Mouse (Mus musculus) liver, embryonic 18 days (tissue): ENCODE measurements around the gene Gimap1. TPM values are rescaled to one million over a fixed set of nuclear protein-coding genes. Genes with fewer than 3 reads are reported as not detected.

Experiments
- polyA plus RNA-seq: library from polyadenylated mRNA; depleted of rRNA; stranded (reverse); fragments of >200 nt; gene quantifications from 2 replicates; pipeline ENCODE4 v1.2.3, GENCODE M21; 2012; rRNA removed

The Gimap1 gene
- 2.8 and 3.0 TPM in 2 replicates for polyA plus RNA-seq

GRCm38 (mm10) chr6:48738961-48739779, at the start of gene Gimap1:
TSS of gene Gimap1 (plus strand) at chr6:48739054.

DNA sequence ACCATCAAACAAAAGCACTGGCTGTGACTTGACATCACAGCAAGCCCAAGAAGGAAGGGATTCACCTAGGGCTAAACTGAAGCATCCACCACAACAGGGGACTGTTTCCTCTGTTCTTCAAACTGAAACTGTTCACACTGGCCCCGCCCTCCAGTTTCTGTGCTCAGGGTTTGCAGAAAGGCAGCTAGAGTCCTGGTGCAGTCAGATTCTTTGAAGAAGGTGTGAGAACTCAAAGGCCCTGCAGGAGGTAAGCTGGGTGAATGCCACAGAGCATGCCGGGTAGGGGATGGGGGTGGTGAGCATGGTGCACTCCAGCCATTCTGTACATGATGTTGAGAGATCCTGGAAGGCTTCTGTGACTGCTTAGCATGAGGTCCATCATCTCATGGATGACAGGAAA, 20.4 kb upstream of the Gimap1 start, which contains the start of the genes Gm28053 and Gimap7:
Gene Gm28053, plus strand, starts transcription at position 153 of the 400 bp plus-strand sequence.
Gene Gimap7, plus strand, starts transcription at position 167 of the 400 bp plus-strand sequence.

DNA sequence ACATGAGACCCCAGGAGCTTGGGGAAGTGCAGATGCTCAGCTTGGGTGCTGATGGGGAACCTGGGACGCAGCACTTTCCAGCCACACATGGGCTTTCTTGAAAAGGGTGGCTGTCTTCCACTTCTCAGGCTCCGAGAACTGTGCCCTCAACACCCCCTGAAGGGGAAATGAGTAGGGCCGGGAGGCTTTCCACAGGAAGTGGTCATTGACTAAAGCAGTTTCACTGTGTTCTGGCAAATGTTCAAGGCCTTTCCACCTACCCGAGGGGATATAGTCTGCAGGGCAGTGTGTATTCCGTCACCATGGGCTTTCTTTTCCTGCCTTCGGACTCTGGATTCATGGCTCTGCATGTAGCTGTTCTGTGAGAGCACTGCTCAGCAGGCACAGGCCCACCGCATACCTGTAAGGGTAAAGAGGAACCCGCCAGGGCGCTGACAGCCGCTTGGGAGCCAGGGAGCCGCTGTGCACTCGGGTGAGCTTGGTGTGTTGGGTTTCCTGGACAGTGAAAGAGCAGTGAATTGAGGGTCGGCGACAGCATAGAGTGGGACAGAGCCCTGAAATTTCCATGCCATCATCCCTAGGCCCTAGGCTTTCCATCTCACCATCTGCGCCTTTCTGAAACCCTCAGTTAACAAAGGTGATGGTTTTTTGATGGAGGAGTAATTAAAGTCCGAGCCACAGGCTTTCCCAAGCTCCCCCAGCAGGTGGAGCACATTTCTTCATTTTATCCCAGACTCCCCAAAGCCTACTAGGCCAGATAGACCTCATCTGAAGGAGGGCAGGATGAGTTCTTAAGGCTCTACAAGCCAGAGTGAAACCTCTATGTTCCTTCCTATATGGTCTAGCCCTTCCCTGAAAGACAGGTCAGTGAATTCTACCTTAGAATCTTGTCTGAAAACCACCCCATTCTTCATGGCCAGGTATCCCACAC, 7.4 kb downstream of the Gimap1 start, which contains the start of gene Gimap5:
Gene Gimap5, plus strand, starts transcription at position 239 of the 931 bp plus-strand sequence.

DNA sequence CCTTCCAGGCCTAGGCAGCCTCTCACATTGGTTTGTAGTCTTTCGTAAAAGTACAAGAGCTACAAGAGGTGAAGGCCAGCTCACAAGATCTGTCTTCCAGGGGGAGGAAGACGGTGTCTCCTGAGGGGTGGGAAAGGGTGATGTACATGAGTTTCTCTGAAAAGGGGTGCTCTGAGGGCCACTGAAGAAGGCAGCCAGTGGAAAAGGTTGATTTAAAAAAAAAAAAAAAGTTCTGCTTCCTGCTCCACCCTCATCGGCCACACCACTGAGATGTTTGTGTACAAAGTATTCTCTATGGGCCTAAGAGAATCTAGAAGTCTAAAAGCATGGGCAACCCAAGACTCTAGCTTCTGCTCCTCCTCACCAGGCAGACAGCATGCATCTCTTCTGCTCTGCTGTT, 31.8 kb downstream of the Gimap1 start, which contains the start of gene Gimap3:
Gene Gimap3, minus strand, starts transcription at position 156 of the 400 bp plus-strand sequence.

Other genes starting within 250 kb of the Gimap1 start
- 0.55 and 0.67 TPM in 2 replicates for gene Atp6v0e2, start 201.4 kb upstream of the Gimap1 start, polyA plus RNA-seq
- 3.1 and 4.0 TPM in 2 replicates for gene Lrrc61, start 184.3 kb upstream of the Gimap1 start, polyA plus RNA-seq
- gene Rarres2, start 166.3 kb upstream of the Gimap1 start, polyA plus RNA-seq = 77.7 and 123 TPM in 2 replicates
- gene Gm45021, start 149.4 kb upstream of the Gimap1 start, polyA plus RNA-seq = 0.37 TPM in 1 of 2 replicates, not detected in the other
- 18.1 and 19.4 TPM in 2 replicates for gene Repin1, start 145.2 kb upstream of the Gimap1 start, polyA plus RNA-seq
- gene Gm44965, start 145.1 kb upstream of the Gimap1 start, polyA plus RNA-seq = not detected in 2 replicates
- gene Zfp775, start 137.0 kb upstream of the Gimap1 start, polyA plus RNA-seq = 1.7 and 2.2 TPM in 2 replicates
- gene AI854703, start 112.3 kb upstream of the Gimap1 start, polyA plus RNA-seq = 0.20 and 0.21 TPM in 2 replicates
- 2.7 and 3.0 TPM in 2 replicates for gene Gimap8, start 91.8 kb upstream of the Gimap1 start, polyA plus RNA-seq
- gene Gimap9, start 62.9 kb upstream of the Gimap1 start, polyA plus RNA-seq = 6.6 and 7.7 TPM in 2 replicates
- gene Gimap4, start 54.5 kb upstream of the Gimap1 start, polyA plus RNA-seq = 11.2 and 11.3 TPM in 2 replicates
- gene Gimap6, start 30.8 kb upstream of the Gimap1 start, polyA plus RNA-seq = 8.6 and 9.2 TPM in 2 replicates
- gene Gm28053, start 20.4 kb upstream of the Gimap1 start, polyA plus RNA-seq = 0.65 and 0.77 TPM in 2 replicates
- gene Gimap7, start 20.4 kb upstream of the Gimap1 start, polyA plus RNA-seq = 0.06 and 0.25 TPM in 2 replicates
- gene Gimap5, start 7.1 kb downstream of the Gimap1 start, polyA plus RNA-seq = 3.1 TPM in 2 replicates
- 0.42 and 0.68 TPM in 2 replicates for gene Gimap3, start 31.8 kb downstream of the Gimap1 start, polyA plus RNA-seq
- 58.6 and 68.3 TPM in 2 replicates for gene Tmem176a, start 101.9 kb downstream of the Gimap1 start, polyA plus RNA-seq
- gene Tmem176b, start 102.4 kb downstream of the Gimap1 start, polyA plus RNA-seq = 220 and 232 TPM in 2 replicates
- gene Aoc1, start 133.8 kb downstream of the Gimap1 start, polyA plus RNA-seq = 0.08 and 0.23 TPM in 2 replicates
- not detected in 2 replicates for gene 1600015I10Rik, start 190.8 kb downstream of the Gimap1 start, polyA plus RNA-seq
- not detected in 2 replicates for gene Doxl2, start 235.9 kb downstream of the Gimap1 start, polyA plus RNA-seq
- gene Svs1, start 247.8 kb downstream of the Gimap1 start, polyA plus RNA-seq = not detected in 2 replicates